Mouse (Mus musculus) ES-Bruce4 (cell line): ENCODE data around the gene Taf3. TPM values are rescaled to one million over a fixed set of nuclear protein-coding genes. Genes with fewer than 3 reads are reported as not detected.

Experiments used
- H3K27ac ChIP-seq: 2 replicates; pipeline ENCODE4 v1.5.1; 2012; ENCODE audit warnings: low read length, inconsistent platforms; ENCODE audit not compliant: insufficient read depth
- H3K27me3 ChIP-seq: 2 replicates; pipeline ENCODE4 v1.6.1; 2012; ENCODE audit warnings: mild to moderate bottlenecking, low read length, inconsistent platforms; ENCODE audit not compliant: control insufficient read depth, poor library complexity, insufficient read depth, severe bottlenecking
- H3K36me3 ChIP-seq: 2 replicates; pipeline ENCODE4 v1.6.1; 2012; ENCODE audit warnings: inconsistent platforms, mild to moderate bottlenecking, low read length, moderate library complexity; ENCODE audit not compliant: control insufficient read depth, poor library complexity, insufficient read depth, severe bottlenecking
- H3K4me1 ChIP-seq: one replicate; pipeline ENCODE4 v1.8.1; 2011; ENCODE audit warnings: low read length; ENCODE audit not compliant: control insufficient read depth, insufficient read depth
- H3K4me3 ChIP-seq: 2 replicates; pipeline ENCODE4 v1.5.1; 2011; ENCODE audit warnings: low read depth, mild to moderate bottlenecking, low read length
- H3K9ac ChIP-seq: 2 replicates; pipeline ENCODE4 v1.6.1; 2012; ENCODE audit warnings: low read depth, mild to moderate bottlenecking, inconsistent platforms; ENCODE audit not compliant: poor library complexity, severe bottlenecking
- H3K9me3 ChIP-seq: replicated peaks from 2 replicates; pipeline ENCODE4 v1.6.1; 2012; ENCODE audit warnings: mild to moderate bottlenecking, low read length, inconsistent platforms; ENCODE audit not compliant: control insufficient read depth, poor library complexity, insufficient read depth, severe bottlenecking
- CTCF ChIP-seq: IDR thresholded peaks from one replicate; pipeline ENCODE4 v1.8.1; 2011; ENCODE audit warnings: low read depth, low read length
- EP300 ChIP-seq: IDR thresholded peaks from 2 replicates; pipeline ENCODE4 v1.6.1; 2011; ENCODE audit warnings: low read depth, low read length; ENCODE audit not compliant: insufficient read depth
- POLR2A ChIP-seq: IDR thresholded peaks from one replicate; pipeline ENCODE4 v1.8.1; 2011; ENCODE audit warnings: low read length; ENCODE audit not compliant: insufficient read depth
- polyA plus RNA-seq: library from polyadenylated mRNA; stranded (reverse); fragments of >200 nt; gene quantifications from 2 replicates; pipeline ENCODE4 v1.2.4, GENCODE M21; 2011; ENCODE audit warnings: low read depth; ENCODE audit not compliant: missing spikeins, insufficient read depth, insufficient read length

Taf3 gene
- polyA plus RNA-seq, 1 experiment, result 15.5 TPM

DNA sequence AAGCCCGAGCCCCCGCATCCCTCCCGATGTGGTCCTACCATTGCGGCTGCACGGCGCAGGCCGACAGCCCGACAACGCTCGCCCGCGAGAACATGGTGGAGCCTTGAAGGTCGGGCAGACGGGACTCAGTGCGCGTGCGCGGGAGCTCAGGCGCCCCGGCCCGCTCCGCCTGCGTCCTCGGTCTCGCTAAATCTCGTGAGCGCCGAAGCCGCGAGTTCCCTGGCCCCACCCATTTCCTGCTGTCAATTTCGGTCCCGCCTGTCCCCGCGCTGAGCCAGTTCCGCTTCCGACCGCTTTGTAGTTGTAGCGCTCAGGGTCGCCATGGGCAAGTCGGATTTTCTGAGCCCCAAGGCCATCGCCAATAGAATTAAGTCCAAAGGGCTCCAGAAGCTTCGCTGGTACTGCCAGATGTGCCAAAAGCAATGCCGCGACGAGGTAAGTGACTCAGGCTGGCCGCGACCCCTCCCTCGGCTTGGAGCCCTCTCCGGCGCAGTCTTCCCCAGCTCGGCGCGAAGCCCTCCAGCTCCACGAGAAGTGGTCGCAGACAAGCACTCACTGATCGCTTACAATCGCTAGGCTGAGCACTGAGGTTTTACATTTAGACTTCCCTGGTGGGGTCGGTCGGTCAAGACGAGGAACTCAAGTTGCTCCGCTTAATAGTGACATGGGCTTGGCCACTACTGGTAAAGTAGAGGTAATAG, 32.1 kb upstream of the Taf3 start, which contains the start of the genes Atp5c1 and Kin:
TSS of gene Atp5c1 (minus strand) at position 201 of the 701 bp plus-strand sequence.
TSS of gene Kin (plus strand) at position 284 of the 701 bp plus-strand sequence.
- Histone ChIP-seq H3K4me3 (peak within 1 kb of the TSS; percentile 93), H3K9me3 (no peaks in the 10 kb centered on the region), H3K36me3 (0 out of 2 replicates have a peak, but pooled peaks cover 3% of the 10 kb centered on the region), H3K27me3 (no peaks in the 10 kb centered on the region), H3K9ac (peak within 1 kb of the TSS; percentile 86), H3K27ac (peak within 1 kb of the TSS; percentile 39; the same call in 1 of the 2 replicates), H3K4me1 (no peaks in the 10 kb centered on the region)
- 0 out of 2 replicates have a peak, but pooled peaks have one; percentile 5 for TF ChIP-seq EP300
- no peak for TF ChIP-seq CTCF
- TF ChIP-seq POLR2A, result peak; percentile 62

DNA sequence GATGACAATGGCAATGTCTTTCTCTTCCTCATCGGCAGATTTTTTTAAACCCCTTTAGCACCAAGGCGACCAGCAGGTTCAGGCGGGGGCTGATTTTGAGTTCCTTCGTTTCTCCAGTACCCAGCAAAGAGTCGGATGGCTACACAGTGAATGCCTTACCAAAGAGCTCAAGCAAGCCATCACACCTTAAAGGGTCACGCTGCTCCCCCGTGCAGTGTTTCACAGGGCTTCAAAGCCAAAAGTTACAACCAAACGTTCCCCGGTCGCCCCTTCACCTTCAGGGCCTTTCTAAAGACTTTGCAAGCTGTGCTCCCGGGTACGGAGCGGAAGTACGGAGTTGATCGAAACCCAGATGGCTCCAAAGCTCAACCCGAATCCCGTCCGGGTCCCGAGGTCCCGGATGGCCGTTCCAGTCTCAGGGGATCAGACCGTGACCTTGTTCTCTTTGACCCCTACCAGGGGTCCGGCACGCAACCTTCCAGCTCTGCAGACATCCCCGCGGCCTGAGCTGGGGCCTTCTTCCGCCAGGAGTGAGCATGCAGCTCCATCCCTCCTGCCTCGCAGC, 31.4 kb upstream of the Taf3 start:
- peaks cover 2% of the 10 kb centered on the region for H3K4me1 ChIP-seq
- peak overlapping the region; percentile 93 for H3K4me3 ChIP-seq
- H3K9ac ChIP-seq, result peak overlapping the region; percentile 86
- H3K36me3 ChIP-seq, result 0 out of 2 replicates have a peak, but pooled peaks cover 3% of the 10 kb centered on the region
- TF ChIP-seq CTCF, result no peak
- TF ChIP-seq POLR2A, result no peak
- TF ChIP-seq EP300, result no peak
- no peaks in the 10 kb centered on the region for H3K9me3 ChIP-seq
- no peaks in the 10 kb centered on the region for H3K27me3 ChIP-seq
- peak overlapping the region; percentile 39; the same call in 1 of the 2 replicates for H3K27ac ChIP-seq

DNA sequence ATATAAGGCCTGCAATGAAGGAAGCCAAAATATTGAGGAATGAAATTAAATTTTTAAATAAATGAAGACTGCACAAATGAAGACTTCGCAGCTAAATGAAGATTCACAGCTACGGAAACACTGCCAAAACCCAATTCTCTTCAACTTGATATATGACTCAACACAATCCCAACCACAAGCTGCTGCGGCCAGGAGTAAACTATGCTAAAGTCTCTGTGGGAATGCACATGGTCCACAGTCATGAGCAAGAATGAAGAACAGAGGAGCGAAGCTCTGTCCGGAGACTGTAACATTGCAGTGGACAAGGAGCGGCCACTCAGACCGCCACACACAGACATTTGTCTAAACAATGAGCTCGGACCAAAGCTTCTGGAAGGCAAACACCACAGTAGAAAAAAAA, 28.3 kb upstream of the Taf3 start:
- H3K9me3 ChIP-seq, result no peaks in the 10 kb centered on the region
- peaks cover 4% of the 10 kb centered on the region for H3K36me3 ChIP-seq
- H3K27me3 ChIP-seq, result no peaks in the 10 kb centered on the region
- no peak overlapping the region for H3K4me3 ChIP-seq
- TF ChIP-seq POLR2A (no peak), EP300 (no peak), CTCF (no peak)
- peaks cover 5% of the 10 kb centered on the region for H3K4me1 ChIP-seq
- no peak overlapping the region for H3K27ac ChIP-seq
- no peak overlapping the region for H3K9ac ChIP-seq

DNA sequence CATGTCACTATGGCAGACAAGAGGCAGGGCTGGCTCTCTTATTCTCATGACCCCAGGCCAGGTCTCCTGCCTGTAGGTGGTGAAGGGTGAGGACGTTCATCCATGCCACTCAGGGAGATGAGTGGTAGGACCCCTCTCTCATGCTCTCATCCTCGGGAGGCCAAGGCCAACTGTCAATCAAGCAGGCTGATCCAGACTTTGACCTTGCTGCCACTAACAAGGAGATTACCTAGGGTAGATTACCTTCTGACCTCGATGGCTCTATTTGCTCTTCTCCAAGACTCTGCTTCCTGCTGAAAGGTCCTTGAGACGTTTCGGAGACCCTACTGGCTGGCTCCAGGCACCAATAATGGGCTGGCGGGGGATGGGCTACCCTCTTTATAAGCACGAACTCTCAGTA, 26.1 kb upstream of the Taf3 start:
- Histone ChIP-seq H3K4me3 (no peak overlapping the region), H3K27me3 (no peaks in the 10 kb centered on the region), H3K9ac (no peak overlapping the region), H3K4me1 (peaks cover 5% of the 10 kb centered on the region), H3K9me3 (no peaks in the 10 kb centered on the region), H3K36me3 (peaks cover 4% of the 10 kb centered on the region), H3K27ac (no peak overlapping the region)
- TF ChIP-seq POLR2A (no peak), EP300 (no peak), CTCF (no peak)

DNA sequence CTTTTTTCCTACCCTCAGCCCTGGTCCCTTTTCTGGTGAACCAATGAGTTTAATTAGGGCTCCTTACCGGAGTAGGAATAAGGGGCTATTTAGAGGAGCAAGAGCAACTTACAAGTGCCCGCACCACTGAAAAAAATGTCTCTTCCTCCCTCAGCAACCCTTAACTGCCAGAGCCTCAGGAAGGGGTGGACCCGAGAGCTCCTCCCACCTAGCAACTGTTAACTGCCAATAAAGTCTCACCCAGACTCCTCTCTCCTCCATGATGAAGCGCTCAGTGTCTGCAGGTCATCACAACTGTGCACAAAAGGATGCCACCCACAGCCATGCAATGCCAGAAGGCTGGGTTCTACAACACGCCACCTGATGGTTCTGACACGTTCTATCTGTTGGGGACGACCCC, 23.4 kb upstream of the Taf3 start:
- Histone ChIP-seq H3K9ac (no peak overlapping the region), H3K27me3 (no peaks in the 10 kb centered on the region), H3K36me3 (peaks cover 20% of the 10 kb centered on the region), H3K4me1 (peaks cover 5% of the 10 kb centered on the region), H3K9me3 (no peaks in the 10 kb centered on the region), H3K4me3 (no peak overlapping the region), H3K27ac (no peak overlapping the region)
- TF ChIP-seq POLR2A (no peak), EP300 (no peak), CTCF (no peak)

DNA sequence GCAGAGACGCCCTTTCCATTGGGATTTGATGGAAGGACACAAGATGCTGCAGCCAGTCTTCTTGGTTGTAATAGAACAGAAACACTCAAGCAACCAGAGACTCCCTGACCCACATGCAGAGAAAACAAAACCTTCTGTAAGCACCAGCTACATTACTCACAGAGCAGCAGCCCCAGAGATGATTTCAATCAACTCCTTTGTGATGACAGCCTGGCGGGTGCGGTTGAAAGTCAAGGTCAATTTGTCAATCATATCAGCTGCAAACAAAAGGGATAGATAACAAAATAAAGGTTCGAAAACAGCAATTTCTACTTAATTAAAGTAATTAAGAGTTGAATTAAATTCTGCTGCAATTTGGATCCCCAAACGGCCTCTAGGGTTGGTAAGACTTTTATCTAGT, 10.4 kb upstream of the Taf3 start:
- no peaks in the 10 kb centered on the region for H3K9me3 ChIP-seq
- H3K27ac ChIP-seq, result no peak overlapping the region
- H3K4me1 ChIP-seq, result no peaks in the 10 kb centered on the region
- TF ChIP-seq POLR2A, result no peak
- no peaks in the 10 kb centered on the region for H3K27me3 ChIP-seq
- peaks cover 77% of the 10 kb centered on the region for H3K36me3 ChIP-seq
- H3K9ac ChIP-seq, result no peak overlapping the region
- H3K4me3 ChIP-seq, result no peak overlapping the region
